Mouse (Mus musculus): ENCODE data around the gene Bnip1.

DNA sequence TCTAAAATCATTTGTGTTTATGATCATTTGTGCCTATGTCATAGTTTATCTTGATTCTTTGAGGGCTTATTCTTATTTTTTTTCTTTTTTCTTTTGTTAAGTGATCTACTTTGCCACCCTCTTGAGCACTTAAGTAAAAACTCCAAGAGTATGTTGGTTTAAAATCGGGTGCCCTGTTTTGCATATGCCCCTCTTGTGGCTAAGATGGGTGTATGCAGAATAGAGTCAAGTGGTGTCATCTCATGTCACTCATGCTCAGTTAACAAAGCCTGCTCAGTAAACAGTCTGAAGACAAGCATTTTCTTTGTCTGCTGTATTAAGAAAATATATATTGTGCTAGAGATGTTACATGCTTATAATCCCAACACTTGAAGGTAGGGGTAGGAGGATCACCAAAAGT is 37.6 kb upstream of the Bnip1 start:
- TF ChIP-seq CTCF (IDR thresholded peaks at IDR 0.05): no peak
- TF ChIP-seq POLR2A (IDR thresholded peaks at IDR 0.05; ENCODE audit: insufficient read depth, low read depth, low read length): no peak
